17 mouse cellular contexts compared by ENCODE assay signal in genomic region chr10:63478946-63479345, GRCm38 (mm10). TPM values are rescaled to one million over a fixed set of nuclear protein-coding genes. Genes with fewer than 3 reads are reported as not detected.
A peak's percentile ranks its signal among the peaks of the same experiment; 100 is the strongest.
DNase-seq lines count a peak whose midpoint lies in the region; ATAC-seq and TF ChIP-seq lines count a peak whose summit lies in the region.
"Had no signal": no experiment of that assay in that cellular context is flagged by ENCODE, and none has a peak within 500 bp of the region (broad histone marks: within the 10 kb centered on the region; RNA-seq: fewer than 3 reads in every experiment).

No protein-coding gene starts in this region.

- H3K27me3 ChIP-seq in kidney, postnatal 0 days (ENCODE audit: insufficient read depth, low read length): no peaks in the 10 kb centered on the region
- H3K27me3 ChIP-seq in midbrain, postnatal 0 days (ENCODE audit: insufficient read depth, low read length): no peaks in the 10 kb centered on the region
- no peaks in the 10 kb centered on the region for H3K27me3 ChIP-seq in midbrain, embryonic 11.5 days (ENCODE audit: control insufficient read depth, insufficient read depth, low read length)
- H3K27me3 ChIP-seq: embryonic facial prominence, embryonic 15.5 days; hindbrain, embryonic 15.5 days; liver, embryonic 12.5 days had no signal

- H3K4me3 ChIP-seq in gastrocnemius, adult 2 months: no peak overlapping the region
- no peak overlapping the region for H3K4me3 ChIP-seq in kidney, postnatal 0 days (replicated peaks; ENCODE audit: low read depth, low read length)
- H3K4me3 ChIP-seq in midbrain, postnatal 0 days (ENCODE audit: low read depth, low read length): no peak overlapping the region
- H3K4me3 ChIP-seq in midbrain, embryonic 11.5 days (ENCODE audit: low read depth, low read length): no peak overlapping the region
- H3K4me3 ChIP-seq: embryonic facial prominence, embryonic 15.5 days; hindbrain, embryonic 15.5 days; liver, embryonic 12.5 days had no signal

- WGBS in kidney, postnatal 0 days: 29% methylated on average over 2 of the region's 2 CpGs
- 43% methylated on average over 2 of the region's 2 CpGs for WGBS in midbrain, postnatal 0 days
- WGBS in midbrain, embryonic 11.5 days: 45% methylated on average over 2 of the region's 2 CpGs

- DNase-seq in gastrocnemius, adult 2 months: no peak
- no peak for DNase-seq in gastrocnemius, adult 8-10 months (ENCODE audit: low spot score in 2 of 2)
- no peak for DNase-seq in kidney, postnatal 0 days (ENCODE audit: low spot score)
- no peak for DNase-seq in kidney, adult 18-20 months
- no peak for DNase-seq in midbrain, postnatal 0 days (ENCODE audit: low spot score)
- no peak for DNase-seq in midbrain, embryonic 11.5 days (ENCODE audit: low spot score, missing footprints)
- DNase-seq: adrenal gland, postnatal 10 days; cerebellum, postnatal 25 days; kidney, postnatal 25 days; right cerebral cortex, postnatal 25 days had no signal

- no peaks in the 10 kb centered on the region for H3K36me3 ChIP-seq in kidney, postnatal 0 days (ENCODE audit: insufficient read depth, low read length)
- H3K36me3 ChIP-seq in midbrain, postnatal 0 days (ENCODE audit: insufficient read depth, low read length): no peaks in the 10 kb centered on the region
- no peaks in the 10 kb centered on the region for H3K36me3 ChIP-seq in midbrain, embryonic 11.5 days (ENCODE audit: control insufficient read depth, insufficient read depth, low read length)
- H3K36me3 ChIP-seq: embryonic facial prominence, embryonic 15.5 days; hindbrain, embryonic 15.5 days; liver, embryonic 12.5 days had no signal

- no peaks in the 10 kb centered on the region for H3K4me1 ChIP-seq in kidney, postnatal 0 days (replicated peaks; ENCODE audit: insufficient read depth, low read length)
- H3K4me1 ChIP-seq in midbrain, postnatal 0 days (ENCODE audit: insufficient read depth, low read length): no peaks in the 10 kb centered on the region
- H3K4me1 ChIP-seq in midbrain, embryonic 11.5 days (ENCODE audit: control insufficient read depth, insufficient read depth, low read length): no peaks in the 10 kb centered on the region
- H3K4me1 ChIP-seq: hindbrain, embryonic 15.5 days; liver, embryonic 12.5 days had no signal

- H3K27ac ChIP-seq in gastrocnemius, adult 2 months: peak overlapping the region; percentile 85; the same call in 1 of the 2 replicates
- H3K27ac ChIP-seq in kidney, postnatal 0 days: no peak overlapping the region
- H3K27ac ChIP-seq in midbrain, postnatal 0 days (ENCODE audit: low read depth, low read length): no peak overlapping the region
- H3K27ac ChIP-seq in midbrain, embryonic 11.5 days (ENCODE audit: low read depth, low read length): no peak overlapping the region
- H3K27ac ChIP-seq: embryonic facial prominence, embryonic 15.5 days; hindbrain, embryonic 15.5 days; liver, embryonic 12.5 days had no signal

- no peaks in the 10 kb centered on the region for H3K9me3 ChIP-seq in kidney, postnatal 0 days (replicated peaks; ENCODE audit: low read length)
- no peaks in the 10 kb centered on the region for H3K9me3 ChIP-seq in midbrain, postnatal 0 days (ENCODE audit: low read length)
- H3K9me3 ChIP-seq in midbrain, embryonic 11.5 days (ENCODE audit: control insufficient read depth, low read length): no peaks in the 10 kb centered on the region
- H3K9me3 ChIP-seq: embryonic facial prominence, embryonic 15.5 days; hindbrain, embryonic 15.5 days; liver, embryonic 12.5 days had no signal

- no peak overlapping the region for H3K4me2 ChIP-seq in kidney, postnatal 0 days (ENCODE audit: low read length)
- no peak overlapping the region for H3K4me2 ChIP-seq in midbrain, postnatal 0 days (ENCODE audit: low read depth, low read length, poor library complexity, severe bottlenecking)
- no peak overlapping the region for H3K4me2 ChIP-seq in midbrain, embryonic 11.5 days
- H3K4me2 ChIP-seq: embryonic facial prominence, embryonic 15.5 days; hindbrain, embryonic 15.5 days; liver, embryonic 12.5 days had no signal

- no peak overlapping the region for H3K9ac ChIP-seq in kidney, postnatal 0 days (ENCODE audit: low read depth, low read length)
- no peak overlapping the region for H3K9ac ChIP-seq in midbrain, postnatal 0 days (replicated peaks; ENCODE audit: low read length, poor library complexity, severe bottlenecking)
- H3K9ac ChIP-seq in midbrain, embryonic 11.5 days (ENCODE audit: low read length): no peak overlapping the region
- H3K9ac ChIP-seq: embryonic facial prominence, embryonic 15.5 days; hindbrain, embryonic 15.5 days; liver, embryonic 12.5 days had no signal

- intact Hi-C loops in gastrocnemius, adult 2 months (cut with DNase I): loop anchor here (1.0 kb wide), 1 partner anchor 50 kb away; no protein-coding TSS in a partner anchor

- ATAC-seq in kidney, postnatal 0 days (replicated peaks; ENCODE audit: low FRiP score, low read depth): no peak
- no peak for ATAC-seq in midbrain, postnatal 0 days (ENCODE audit: low FRiP score)
- no peak for ATAC-seq in midbrain, embryonic 11.5 days (ENCODE audit: low FRiP score)
- ATAC-seq in erythroid progenitor cell, adult 5-6 weeks (replicated peaks; ENCODE audit: low FRiP score, poor library complexity, severe bottlenecking): no peak
- ATAC-seq: liver, embryonic 12.5 days had no signal

- peak; percentile 48 for TF ChIP-seq CTCF in gastrocnemius, adult 2 months (IDR thresholded peaks at IDR 0.05)
- TF ChIP-seq CTCF in kidney, postnatal 0 days (IDR thresholded peaks at IDR 0.05; ENCODE audit: low read depth): peak; percentile 48
- peak; percentile 48 for TF ChIP-seq CTCF in midbrain, postnatal 0 days (IDR thresholded peaks at IDR 0.05)

RNA-seq across cellular contexts. Expression of gene Ctnna3, which starts 49.0 kb away (rescaled TPM):
- total RNA-seq in gastrocnemius, adult 2 months (2021): 10 to 100 TPM; 11.8 to 22.7 TPM
- 10 to 100 TPM; 21.3 to 31.5 (median 25.8) TPM for total RNA-seq in gastrocnemius, adult 8-10 months (2022)
- polyA plus RNA-seq in kidney, postnatal 0 days (2015; fragmentation: Nextera tagmentation; extraction: Ambion mirVana): 0.32 and 0.46 TPM in 2 replicates
- 1.0 TPM in 2 replicates for total RNA-seq in midbrain, postnatal 0 days (2014; rRNA removed)
- 0.44 and 0.63 TPM in 2 replicates for polyA plus RNA-seq in midbrain, postnatal 0 days (2015; fragmentation: Nextera tagmentation; extraction: Ambion mirVana)
- 0.06 TPM in 1 of 2 replicates, not detected in the other for polyA plus RNA-seq in midbrain, embryonic 11.5 days (2014; fragmentation: Nextera tagmentation; extraction: Ambion mirVana)
- total RNA-seq in erythroid progenitor cell, adult 5-6 weeks (2015; ENCODE audit: low replicate concordance): not detected in 2 replicates
- total RNA-seq in erythroid progenitor cell, adult 5-6 weeks (2017; ENCODE audit: low replicate concordance): 0.51 TPM in 1 of 2 replicates, not detected in the other
- total RNA-seq: neutrophil, adult 5-6 weeks had no signal

RNA-seq across cellular contexts. Expression of gene Gm7075, which starts 57.4 kb away (rescaled TPM):
- total RNA-seq in gastrocnemius, adult 2 months (2021): not detected
- not detected for total RNA-seq in gastrocnemius, adult 8-10 months (2022)
- not detected in 2 replicates for polyA plus RNA-seq in kidney, postnatal 0 days (2015; fragmentation: Nextera tagmentation; extraction: Ambion mirVana)
- total RNA-seq in midbrain, postnatal 0 days (2014; rRNA removed): not detected in 2 replicates
- polyA plus RNA-seq in midbrain, postnatal 0 days (2015; fragmentation: Nextera tagmentation; extraction: Ambion mirVana): not detected in 2 replicates
- polyA plus RNA-seq in midbrain, embryonic 11.5 days (2014; fragmentation: Nextera tagmentation; extraction: Ambion mirVana): not detected in 2 replicates
- 14.3 TPM in 1 of 2 replicates, not detected in the other for total RNA-seq in erythroid progenitor cell, adult 5-6 weeks (2015; ENCODE audit: low replicate concordance)
- 5.5 TPM in 1 of 2 replicates, not detected in the other for total RNA-seq in erythroid progenitor cell, adult 5-6 weeks (2017; ENCODE audit: low replicate concordance)
- total RNA-seq: adrenal gland, postnatal 10 days; left cerebral cortex, postnatal 14 days; neutrophil, adult 5-6 weeks had no signal
- polyA plus RNA-seq: embryonic facial prominence, embryonic 15.5 days; gonadal fat pad, adult 2 months; hindbrain, embryonic 15.5 days; liver, embryonic 12.5 days had no signal
